Comparison of ENCODE assay signal across 12 mouse cellular contexts in genomic region chr1:192480072-192480784, GRCm38 (mm10).
"Had no signal": no experiment of that assay in that cellular context is flagged by ENCODE, and none has a peak within 500 bp of the region (broad histone marks: within the 10 kb centered on the region; RNA-seq: fewer than 3 reads in every experiment).

No protein-coding gene starts in this region.

- DNase-seq: lung, adult 18-20 months; lung, embryonic 14.5 days; lung, postnatal 10 days; lung, postnatal 4 days; midbrain, embryonic 14.5 days; retina, postnatal 1 day; right cerebral cortex, postnatal 25 days; right cerebral cortex, postnatal 4 days; spleen, adult 18-20 months; thymus, adult 18-20 months; thymus, postnatal 25 days; thymus, postnatal 4 days had no signal
